Mouse (Mus musculus) thymus, adult 2 months (tissue): ENCODE measurements around the gene Ppm1f.

ENCODE experiments used
- CTCF ChIP-seq: fragments of 200-500 bp; IDR thresholded peaks from 2 replicates; pipeline ENCODE4 v1.5.1; 2012; ENCODE audit warnings: mild to moderate bottlenecking, control low read depth, low read length, moderate library complexity, borderline replicate concordance; ENCODE audit not compliant: control insufficient read depth, poor library complexity, insufficient read depth; ENCODE audit errors: extremely low read depth
- POLR2A ChIP-seq: fragments of 200-500 bp; IDR thresholded peaks from 2 replicates; pipeline ENCODE4 v1.6.1; 2012; ENCODE audit warnings: mild to moderate bottlenecking, low read length, control low read depth, moderate library complexity; ENCODE audit not compliant: control insufficient read depth, poor library complexity, insufficient read depth; ENCODE audit errors: extremely low read depth

DNA sequence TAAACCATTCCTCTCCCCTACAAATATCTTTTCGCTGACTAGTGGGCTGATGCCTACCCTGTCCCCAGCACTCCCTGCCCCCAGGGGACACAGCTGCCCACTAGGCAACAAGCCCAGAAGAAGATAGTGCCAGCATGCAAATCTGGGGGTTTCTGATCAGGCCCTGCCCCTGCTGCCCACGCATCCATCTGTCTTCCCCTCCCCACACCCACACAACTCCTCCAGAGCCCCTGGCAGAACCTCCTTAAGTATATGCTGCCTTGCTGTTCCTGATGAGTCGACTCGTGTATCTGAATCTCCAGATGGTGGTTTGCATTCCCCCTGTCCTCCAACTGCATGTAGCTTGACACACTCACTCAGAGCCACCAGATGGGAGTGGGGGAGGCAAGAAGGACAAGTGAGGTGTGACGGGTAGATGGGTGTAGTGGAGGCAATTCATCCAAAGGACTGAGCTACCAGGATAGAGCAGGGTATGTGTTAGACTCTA lies 34.6 kb downstream of the Ppm1f start:
- TF ChIP-seq POLR2A (no peak), CTCF (no peak)
